Mouse (Mus musculus) midbrain, embryonic 13.5 days (tissue): ENCODE data around the gene Fen1. TPM values are rescaled to one million over a fixed set of nuclear protein-coding genes. Genes with fewer than 3 reads are reported as not detected.

ENCODE experiments used
- ATAC-seq: fragments of 200-750 bp; cut with Nextera tagmentation; 2 replicates; pipeline ENCODE4 v1.8.0; 2017; ENCODE audit warnings: mild to moderate bottlenecking, moderate TSS enrichment, moderate library complexity
- H3K27ac ChIP-seq: fragments of 300-500 bp; sonication (generic); 2 replicates; pipeline ENCODE4 v1.5.1; 2015; ENCODE audit warnings: inconsistent platforms, mild to moderate bottlenecking, moderate library complexity
- H3K27me3 ChIP-seq: fragments of 300-500 bp; sonication (generic); 2 replicates; pipeline ENCODE4 v1.6.1; 2015; ENCODE audit warnings: mild to moderate bottlenecking, inconsistent platforms
- H3K36me3 ChIP-seq: fragments of 300-500 bp; sonication (generic); 2 replicates; pipeline ENCODE4 v1.6.1; 2015; ENCODE audit warnings: mild to moderate bottlenecking, inconsistent platforms
- H3K4me1 ChIP-seq: fragments of 300-500 bp; sonication (generic); replicated peaks from 2 replicates; pipeline ENCODE4 v1.6.1; 2015; ENCODE audit warnings: inconsistent platforms
- H3K4me2 ChIP-seq: fragments of 300-500 bp; sonication (generic); replicated peaks from 2 replicates; pipeline ENCODE4 v1.6.1; 2015; ENCODE audit warnings: moderate library complexity, mild to moderate bottlenecking, inconsistent platforms
- H3K4me3 ChIP-seq: fragments of 300-500 bp; sonication (generic); replicated peaks from 2 replicates; pipeline ENCODE4 v1.5.1; 2015; ENCODE audit warnings: mild to moderate bottlenecking, inconsistent platforms
- H3K9ac ChIP-seq: fragments of 300-500 bp; sonication (generic); replicated peaks from 2 replicates; pipeline ENCODE4 v1.6.1; 2015; ENCODE audit warnings: mild to moderate bottlenecking, inconsistent platforms
- H3K9me3 ChIP-seq: fragments of 300-500 bp; sonication (generic); 2 replicates; pipeline ENCODE4 v1.6.1; 2016; ENCODE audit warnings: mild to moderate bottlenecking, inconsistent platforms
- WGBS: fragments of 180-500 bp; shearing (Covaris S2); methylation state at CpG from one replicate; pipeline ENCODE4 v1.1.7; 2015; 5-methylcytosine and 5-hydroxymethylcytosine counted together
- polyA plus RNA-seq: library from polyadenylated mRNA; unstranded; fragments of >200 nt; fragmentation: Nextera tagmentation; extraction: Ambion mirVana; gene quantifications from 2 replicates; pipeline ENCODE4 v1.2.1, GENCODE M21; 2015

The Fen1 gene
- polyA plus RNA-seq, 1 experiment from 2014 or later: 47.9 TPM

- no peaks in the 10 kb centered on the region; the same call in 1 of the 2 replicates for H3K27me3 ChIP-seq
- WGBS: 8% methylated on average over 5 of the region's 5 CpGs
- H3K4me3 ChIP-seq: no peak overlapping the region
- H3K9ac ChIP-seq: no peak overlapping the region
- no peak overlapping the region for H3K4me2 ChIP-seq
- H3K4me1 ChIP-seq: peaks cover 7% of the 10 kb centered on the region; the same call in 1 of the 2 replicates
- H3K9me3 ChIP-seq: no peaks in the 10 kb centered on the region
- no peak for ATAC-seq
- H3K36me3 ChIP-seq: no peaks in the 10 kb centered on the region
- H3K27ac ChIP-seq: no peak overlapping the region
Measured at GRCm38 (mm10) chr19:10231871-10232270, 27.9 kb upstream of the Fen1 start.

- H3K4me2 ChIP-seq: no peak overlapping the region
- H3K4me1 ChIP-seq: peaks cover 7% of the 10 kb centered on the region; the same call in 1 of the 2 replicates
- WGBS: 13% methylated on average over 7 of the region's 7 CpGs
- H3K9ac ChIP-seq: 0 out of 2 replicates have a peak overlapping the region, but pooled peaks have one; percentile 14
- no peak overlapping the region for H3K27ac ChIP-seq
- no peak overlapping the region for H3K4me3 ChIP-seq
- H3K9me3 ChIP-seq: no peaks in the 10 kb centered on the region
- no peaks in the 10 kb centered on the region for H3K36me3 ChIP-seq
- ATAC-seq: no peak
- H3K27me3 ChIP-seq: no peaks in the 10 kb centered on the region; the same call in 1 of the 2 replicates
Measured at GRCm38 (mm10) chr19:10231016-10231415, 27.0 kb upstream of the Fen1 start.

- H3K4me1 ChIP-seq: peaks cover 17% of the 10 kb centered on the region; the same call in 1 of the 2 replicates
- H3K36me3 ChIP-seq: no peaks in the 10 kb centered on the region
- no peak overlapping the region for H3K4me2 ChIP-seq
- no peak overlapping the region for H3K27ac ChIP-seq
- no peak overlapping the region for H3K9ac ChIP-seq
- no peaks in the 10 kb centered on the region; the same call in 1 of the 2 replicates for H3K27me3 ChIP-seq
- WGBS: 94% methylated on average over 4 of the region's 4 CpGs
- ATAC-seq: no peak
- H3K9me3 ChIP-seq: no peaks in the 10 kb centered on the region
- no peak overlapping the region for H3K4me3 ChIP-seq
Measured at GRCm38 (mm10) chr19:10225767-10226166, 21.8 kb upstream of the Fen1 start.

- H3K4me3 ChIP-seq: 0 out of 2 replicates have a peak overlapping the region, but pooled peaks have one; percentile 8
- H3K27me3 ChIP-seq: no peaks in the 10 kb centered on the region
- no peaks in the 10 kb centered on the region for H3K9me3 ChIP-seq
- H3K4me1 ChIP-seq: peaks cover 17% of the 10 kb centered on the region; the same call in 1 of the 2 replicates
- peak overlapping the region; percentile 31; the same call in 1 of the 2 replicates for H3K4me2 ChIP-seq
- H3K27ac ChIP-seq: no peak overlapping the region
- no peaks in the 10 kb centered on the region for H3K36me3 ChIP-seq
- peak; percentile 38; the same call in 1 of the 2 replicates for ATAC-seq
- no peak overlapping the region for H3K9ac ChIP-seq
- WGBS: 28% methylated on average over 26 of the region's 26 CpGs
Measured at GRCm38 (mm10) chr19:10224637-10225453, 20.9 kb upstream of the Fen1 start.

GRCm38 (mm10) chr19:10223561-10223960, 19.6 kb upstream of the Fen1 start:
- Histone ChIP-seq H3K9ac (no peak overlapping the region), H3K9me3 (no peaks in the 10 kb centered on the region), H3K27ac (no peak overlapping the region), H3K27me3 (no peaks in the 10 kb centered on the region), H3K4me2 (no peak overlapping the region), H3K4me3 (no peak overlapping the region), H3K36me3 (no peaks in the 10 kb centered on the region), H3K4me1 (peaks cover 17% of the 10 kb centered on the region; the same call in 1 of the 2 replicates)
- 76% methylated on average over 4 of the region's 4 CpGs for WGBS
- ATAC-seq: no peak

GRCm38 (mm10) chr19:10222656-10223055, 18.7 kb upstream of the Fen1 start:
- H3K4me2 ChIP-seq: no peak overlapping the region
- H3K27me3 ChIP-seq: no peaks in the 10 kb centered on the region
- no peak overlapping the region for H3K27ac ChIP-seq
- ATAC-seq: no peak
- WGBS: 53% methylated on average over 6 of the region's 8 CpGs
- no peak overlapping the region for H3K9ac ChIP-seq
- H3K4me1 ChIP-seq: peaks cover 17% of the 10 kb centered on the region; the same call in 1 of the 2 replicates
- H3K4me3 ChIP-seq: no peak overlapping the region
- no peaks in the 10 kb centered on the region for H3K36me3 ChIP-seq
- no peaks in the 10 kb centered on the region for H3K9me3 ChIP-seq

- WGBS: 64% methylated on average over 4 of the region's 4 CpGs
- H3K27me3 ChIP-seq: no peaks in the 10 kb centered on the region
- H3K9ac ChIP-seq: no peak overlapping the region
- peaks cover 17% of the 10 kb centered on the region; the same call in 1 of the 2 replicates for H3K4me1 ChIP-seq
- no peaks in the 10 kb centered on the region for H3K9me3 ChIP-seq
- H3K4me2 ChIP-seq: no peak overlapping the region
- no peaks in the 10 kb centered on the region for H3K36me3 ChIP-seq
- no peak overlapping the region for H3K27ac ChIP-seq
- no peak for ATAC-seq
- no peak overlapping the region for H3K4me3 ChIP-seq
Measured at GRCm38 (mm10) chr19:10221585-10221984, 17.6 kb upstream of the Fen1 start.

- Histone ChIP-seq H3K4me3 (no peak overlapping the region), H3K9me3 (no peaks in the 10 kb centered on the region), H3K9ac (no peak overlapping the region), H3K36me3 (no peaks in the 10 kb centered on the region), H3K27ac (no peak overlapping the region), H3K4me2 (no peak overlapping the region), H3K27me3 (no peaks in the 10 kb centered on the region), H3K4me1 (0 out of 2 replicates have a peak, but pooled peaks cover 7% of the 10 kb centered on the region)
- whole genome bisulfite sequencing: 76% methylated on average over 6 of the region's 6 CpGs
- ATAC-seq: no peak
Measured at GRCm38 (mm10) chr19:10219593-10219992, 15.6 kb upstream of the Fen1 start.

GRCm38 (mm10) chr19:10219108-10219507, 15.1 kb upstream of the Fen1 start:
- 0 out of 2 replicates have a peak, but pooled peaks cover 6% of the 10 kb centered on the region for H3K4me1 ChIP-seq
- ATAC-seq: no peak
- H3K36me3 ChIP-seq: no peaks in the 10 kb centered on the region
- H3K27me3 ChIP-seq: no peaks in the 10 kb centered on the region
- no peak overlapping the region for H3K9ac ChIP-seq
- H3K4me3 ChIP-seq: no peak overlapping the region
- H3K27ac ChIP-seq: no peak overlapping the region
- 60% methylated on average over 3 of the region's 3 CpGs for WGBS
- H3K4me2 ChIP-seq: no peak overlapping the region
- H3K9me3 ChIP-seq: no peaks in the 10 kb centered on the region

- Histone ChIP-seq H3K9ac (no peak overlapping the region), H3K4me2 (no peak overlapping the region), H3K36me3 (peaks cover 21% of the 10 kb centered on the region), H3K4me1 (no peaks in the 10 kb centered on the region), H3K4me3 (no peak overlapping the region), H3K27ac (no peak overlapping the region), H3K27me3 (no peaks in the 10 kb centered on the region), H3K9me3 (no peaks in the 10 kb centered on the region)
- WGBS: 85% methylated on average over 8 of the region's 8 CpGs
- no peak for ATAC-seq
Measured at GRCm38 (mm10) chr19:10216101-10216500, 12.1 kb upstream of the Fen1 start.

- no peaks in the 10 kb centered on the region for H3K27me3 ChIP-seq
- peaks cover 43% of the 10 kb centered on the region for H3K36me3 ChIP-seq
- H3K4me3 ChIP-seq: no peak overlapping the region
- H3K27ac ChIP-seq: no peak overlapping the region
- H3K4me1 ChIP-seq: no peaks in the 10 kb centered on the region
- H3K9ac ChIP-seq: no peak overlapping the region
- no peaks in the 10 kb centered on the region for H3K9me3 ChIP-seq
- H3K4me2 ChIP-seq: no peak overlapping the region
- no peak for ATAC-seq
- WGBS: 91% methylated on average over 10 of the region's 10 CpGs
Measured at GRCm38 (mm10) chr19:10213796-10214471, 10.0 kb upstream of the Fen1 start.

- Histone ChIP-seq H3K9me3 (no peaks in the 10 kb centered on the region), H3K27me3 (no peaks in the 10 kb centered on the region), H3K36me3 (peaks cover 72% of the 10 kb centered on the region), H3K9ac (no peak overlapping the region), H3K4me2 (no peak overlapping the region), H3K27ac (no peak overlapping the region), H3K4me1 (no peaks in the 10 kb centered on the region), H3K4me3 (no peak overlapping the region)
- ATAC-seq: no peak
- WGBS: 90% methylated on average over 4 of the region's 4 CpGs
Measured at GRCm38 (mm10) chr19:10210885-10211284, 6.9 kb upstream of the Fen1 start.
